Comparison of ENCODE assay signal across 8 mouse cellular contexts in genomic region chr7:25367632-25368293, GRCm38 (mm10). TPM values are rescaled to one million over a fixed set of nuclear protein-coding genes. Genes with fewer than 3 reads are reported as not detected.
DNase-seq lines count a peak whose midpoint lies in the region; ATAC-seq and TF ChIP-seq lines count a peak whose summit lies in the region.

No protein-coding gene starts in this region.

- intact Hi-C loops in heart, postnatal 14 days (cut with DNase I), result loop anchor here (2.0 kb wide), 1 partner anchor 35 kb away; no protein-coding TSS in a partner anchor

- H3K9me3 ChIP-seq in heart, embryonic 14.5 days (ENCODE audit: control insufficient read depth, low read length), result no peaks in the 10 kb centered on the region
- no peaks in the 10 kb centered on the region for H3K9me3 ChIP-seq in limb, embryonic 10.5 days (replicated peaks)

- peaks cover 40% of the 10 kb centered on the region for H3K27me3 ChIP-seq in heart, embryonic 14.5 days (ENCODE audit: control insufficient read depth, insufficient read depth, low read length)
- peaks cover 71% of the 10 kb centered on the region for H3K27me3 ChIP-seq in limb, embryonic 10.5 days (ENCODE audit: low read depth, poor library complexity, severe bottlenecking)

- no peak for TF ChIP-seq POLR2A in bone marrow macrophage, adult 2 months (IDR thresholded peaks at IDR 0.05; ENCODE audit: borderline replicate concordance, low read depth, low read length)

- no peaks in the 10 kb centered on the region for H3K4me1 ChIP-seq in bone marrow macrophage, adult 2 months (ENCODE audit: control insufficient read depth, insufficient read depth, low read length)
- no peaks in the 10 kb centered on the region; a peak in 1 of 4 replicates for H3K4me1 ChIP-seq in heart, embryonic 14.5 days (ENCODE audit: control insufficient read depth in 2 of 2, insufficient read depth in 2 of 2, low read length in 2 of 2)
- H3K4me1 ChIP-seq in limb, embryonic 10.5 days, result peaks cover 19% of the 10 kb centered on the region

- peak; percentile 8; the same call in 1 of the 2 replicates for TF ChIP-seq CTCF in bone marrow macrophage, adult 2 months (IDR thresholded peaks at IDR 0.05; ENCODE audit: low read depth, low read length)

- 3% methylated on average over 33 of the region's 33 CpGs for WGBS in heart, embryonic 14.5 days
- WGBS in limb, embryonic 10.5 days, result 1% methylated on average over 33 of the region's 33 CpGs

- no peak overlapping the region for H3K27ac ChIP-seq in bone marrow macrophage, adult 2 months (ENCODE audit: insufficient read depth, low read depth, low read length)
- no peak overlapping the region for H3K27ac ChIP-seq in heart, embryonic 14.5 days (replicated peaks in 1 of 2; ENCODE audit: control insufficient read depth in 1 of 2, insufficient read depth in 1 of 2, low read depth in 2 of 2, low read length in 2 of 2)
- no peak overlapping the region for H3K27ac ChIP-seq in limb, embryonic 10.5 days

- peak overlapping the region; percentile 43 for H3K4me2 ChIP-seq in heart, embryonic 14.5 days (ENCODE audit: low read length)

- H3K36me3 ChIP-seq in heart, embryonic 14.5 days (ENCODE audit: control insufficient read depth, insufficient read depth, low read length), result peaks cover 19% of the 10 kb centered on the region
- peaks cover 24% of the 10 kb centered on the region for H3K36me3 ChIP-seq in limb, embryonic 10.5 days

- H3K4me3 ChIP-seq in bone marrow macrophage, adult 2 months (ENCODE audit: insufficient read depth, low read length), result no peak overlapping the region
- H3K4me3 ChIP-seq in heart, embryonic 14.5 days (ENCODE audit: control insufficient read depth in 1 of 2, insufficient read depth in 1 of 2, low read depth in 1 of 2, low read length in 2 of 2), result peak overlapping the region in 1 of 2 experiments; percentile 5; a peak in 1 of 4 replicates
- H3K4me3 ChIP-seq in limb, embryonic 10.5 days, result peak overlapping the region; percentile 32

- no peak for ATAC-seq in heart, embryonic 14.5 days (ENCODE audit: insufficient number of reproducible peaks, insufficient read depth, low FRiP score, low read depth)

- DNase-seq in heart, adult 11 months, result peak; percentile 93
- no peak for DNase-seq in heart, postnatal 14 days
- DNase-seq in limb, embryonic 10.5 days (ENCODE audit: low spot score), result peak; percentile 58
- peak; percentile 43 for DNase-seq in retina, embryonic 14.5 days (ENCODE audit: low spot score)
- no peak for DNase-seq in frontal cortex, postnatal 14 days (ENCODE audit: low spot score in 2 of 2)
- DNase-seq in spleen, adult 12 weeks (ENCODE audit: low spot score), result no peak

- H3K9ac ChIP-seq in heart, embryonic 14.5 days (ENCODE audit: low read length), result no peak overlapping the region

RNA-seq across cellular contexts. Expression of gene Cnfn, which starts 1.8 kb away (rescaled TPM):
- not detected for total RNA-seq in heart, postnatal 14 days (2021)
- not detected in 2 replicates for polyA plus RNA-seq in bone marrow macrophage, adult 2 months (2012; ENCODE audit: insufficient read depth, insufficient read length, missing spikeins)
- polyA plus RNA-seq in heart, embryonic 14.5 days (2014; fragmentation: Nextera tagmentation; extraction: Ambion mirVana), result 0.31 TPM in 1 of 2 replicates, not detected in the other
- polyA plus RNA-seq in limb, embryonic 10.5 days (2016; fragmentation: Nextera tagmentation; extraction: Ambion mirVana), result not detected in 2 replicates

RNA-seq across cellular contexts. Expression of gene Lipe, which starts 30.7 kb away (rescaled TPM):
- total RNA-seq in heart, postnatal 14 days (2021), result 10 to 100 TPM; 43.2 to 55.0 TPM
- 28.7 and 37.1 TPM in 2 replicates for polyA plus RNA-seq in bone marrow macrophage, adult 2 months (2012; ENCODE audit: insufficient read depth, insufficient read length, missing spikeins)
- 2.8 and 3.6 TPM in 2 replicates for polyA plus RNA-seq in heart, embryonic 14.5 days (2014; fragmentation: Nextera tagmentation; extraction: Ambion mirVana)
- polyA plus RNA-seq in limb, embryonic 10.5 days (2016; fragmentation: Nextera tagmentation; extraction: Ambion mirVana), result 8.4 and 8.9 TPM in 2 replicates

RNA-seq across cellular contexts. Expression of gene Cxcl17, which starts 44.9 kb away (rescaled TPM):
- total RNA-seq in heart, postnatal 14 days (2021), result not detected
- not detected in 2 replicates for polyA plus RNA-seq in bone marrow macrophage, adult 2 months (2012; ENCODE audit: insufficient read depth, insufficient read length, missing spikeins)
- polyA plus RNA-seq in heart, embryonic 14.5 days (2014; fragmentation: Nextera tagmentation; extraction: Ambion mirVana), result 0.28 and 0.36 TPM in 2 replicates
- 0.54 and 0.91 TPM in 2 replicates for polyA plus RNA-seq in limb, embryonic 10.5 days (2016; fragmentation: Nextera tagmentation; extraction: Ambion mirVana)

RNA-seq across cellular contexts. Expression of gene Megf8, which starts 50.8 kb away (rescaled TPM):
- 10 to 100 TPM; 26.7 to 29.6 TPM for total RNA-seq in heart, postnatal 14 days (2021)
- polyA plus RNA-seq in bone marrow macrophage, adult 2 months (2012; ENCODE audit: insufficient read depth, insufficient read length, missing spikeins), result 13.2 and 13.8 TPM in 2 replicates
- 6.8 and 7.9 TPM in 2 replicates for polyA plus RNA-seq in heart, embryonic 14.5 days (2014; fragmentation: Nextera tagmentation; extraction: Ambion mirVana)
- 17.6 and 22.2 TPM in 2 replicates for polyA plus RNA-seq in limb, embryonic 10.5 days (2016; fragmentation: Nextera tagmentation; extraction: Ambion mirVana)

Comparison
In these comparisons a context has a peak if more than half of its experiments do, and no peak if none do; other contexts are left out.
1. DNase-seq: peak in heart, adult 11 months (single experiment), limb, embryonic 10.5 days (single experiment) and retina, embryonic 14.5 days (single experiment); none in heart, postnatal 14 days (0 of 2), frontal cortex, postnatal 14 days (0 of 2) and spleen, adult 12 weeks (single experiment).